In the genomic region with DNA sequence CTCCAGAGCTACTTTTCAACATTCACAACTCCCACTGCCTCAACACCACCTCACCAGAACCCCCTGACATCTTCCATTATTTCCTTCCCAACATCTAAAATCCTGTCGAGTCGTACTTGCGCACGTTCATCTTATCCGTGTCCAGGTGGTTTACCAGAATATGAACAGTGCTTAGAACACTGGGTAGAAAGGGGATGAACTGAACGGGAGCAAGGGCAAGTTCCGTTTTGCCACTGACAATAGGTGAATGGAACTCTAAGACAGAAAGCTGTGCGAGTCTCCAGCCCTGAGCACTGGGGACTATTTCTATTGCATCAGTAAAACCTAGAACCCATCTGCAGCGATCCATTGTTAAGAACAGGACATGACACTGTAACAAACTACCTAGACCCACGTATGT, we compare ENCODE assay signal across 7 mouse cellular contexts. TPM values are rescaled to one million over a fixed set of nuclear protein-coding genes. Genes with fewer than 3 reads are reported as not detected.
A peak's percentile ranks its signal among the peaks of the same experiment; 100 is the strongest.
DNase-seq lines count a peak whose midpoint lies in the region; ATAC-seq lines count a peak whose summit lies in the region.

No protein-coding gene starts in this region.

- no peaks in the 10 kb centered on the region for H3K27me3 ChIP-seq in lung, embryonic 16.5 days (ENCODE audit: control insufficient read depth, insufficient read depth, low read depth, low read length)
- H3K27me3 ChIP-seq in embryonic facial prominence, embryonic 15.5 days: no peaks in the 10 kb centered on the region
- no peaks in the 10 kb centered on the region for H3K27me3 ChIP-seq in limb, embryonic 11.5 days (ENCODE audit: control insufficient read depth, insufficient read depth, low read length)
- H3K27me3 ChIP-seq in stomach, embryonic 14.5 days (ENCODE audit: control insufficient read depth, insufficient read depth, low read length): no peaks in the 10 kb centered on the region

- peak overlapping the region; percentile 89 for H3K9ac ChIP-seq in lung, embryonic 16.5 days (ENCODE audit: low read length)
- H3K9ac ChIP-seq in embryonic facial prominence, embryonic 15.5 days: peak overlapping the region; percentile 90
- peak overlapping the region; percentile 91 for H3K9ac ChIP-seq in limb, embryonic 11.5 days (ENCODE audit: low read length)
- peak overlapping the region; percentile 86 for H3K9ac ChIP-seq in stomach, embryonic 14.5 days (replicated peaks; ENCODE audit: low read depth, low read length)

- H3K4me1 ChIP-seq in lung, embryonic 16.5 days (replicated peaks; ENCODE audit: control insufficient read depth, insufficient read depth, low read length): peaks cover 20% of the 10 kb centered on the region
- H3K4me1 ChIP-seq in embryonic facial prominence, embryonic 15.5 days: peaks cover 20% of the 10 kb centered on the region
- H3K4me1 ChIP-seq in limb, embryonic 11.5 days (ENCODE audit: control insufficient read depth, insufficient read depth, low read length): peaks cover 7% of the 10 kb centered on the region; the same call in 1 of the 2 replicates
- H3K4me1 ChIP-seq in stomach, embryonic 14.5 days (ENCODE audit: control insufficient read depth, insufficient read depth, low read length): peaks cover 15% of the 10 kb centered on the region

- H3K4me2 ChIP-seq in lung, embryonic 16.5 days (ENCODE audit: low read depth, low read length): peak overlapping the region; percentile 67
- peak overlapping the region; percentile 78 for H3K4me2 ChIP-seq in embryonic facial prominence, embryonic 15.5 days (replicated peaks)
- H3K4me2 ChIP-seq in limb, embryonic 11.5 days (ENCODE audit: low read depth, severe bottlenecking): peak overlapping the region; percentile 77
- peak overlapping the region; percentile 87 for H3K4me2 ChIP-seq in stomach, embryonic 14.5 days (replicated peaks; ENCODE audit: low read depth, low read length)

- no peak for DNase-seq in lung, postnatal 10 days
- no peak for DNase-seq in limb, embryonic 11.5 days (ENCODE audit: low spot score)
- no peak for DNase-seq in urinary bladder, postnatal 4 days (ENCODE audit: low spot score in 2 of 2)
- no peak for DNase-seq in thymus, postnatal 14 days

- 14% methylated on average over 10 of the region's 10 CpGs for WGBS in lung, embryonic 16.5 days
- WGBS in embryonic facial prominence, embryonic 15.5 days: 20% methylated on average over 10 of the region's 10 CpGs
- 30% methylated on average over 10 of the region's 10 CpGs for WGBS in limb, embryonic 11.5 days
- 21% methylated on average over 10 of the region's 10 CpGs for WGBS in stomach, embryonic 14.5 days

- ATAC-seq in lung, embryonic 16.5 days (ENCODE audit: low read depth): no peak
- no peak for ATAC-seq in embryonic facial prominence, embryonic 15.5 days (ENCODE audit: insufficient number of reproducible peaks, low FRiP score, low TSS enrichment, low read depth)
- ATAC-seq in limb, embryonic 11.5 days (ENCODE audit: insufficient number of reproducible peaks, low FRiP score, low TSS enrichment, low read depth): no peak
- no peak for ATAC-seq in stomach, embryonic 14.5 days (ENCODE audit: insufficient number of reproducible peaks, insufficient read depth, low FRiP score, low read depth)

- H3K9me3 ChIP-seq in lung, embryonic 16.5 days (ENCODE audit: control insufficient read depth, low read length): no peaks in the 10 kb centered on the region
- no peaks in the 10 kb centered on the region for H3K9me3 ChIP-seq in embryonic facial prominence, embryonic 15.5 days (replicated peaks)
- H3K9me3 ChIP-seq in limb, embryonic 11.5 days (ENCODE audit: control insufficient read depth, low read length): no peaks in the 10 kb centered on the region
- no peaks in the 10 kb centered on the region for H3K9me3 ChIP-seq in stomach, embryonic 14.5 days (ENCODE audit: control insufficient read depth, low read depth, low read length)

- H3K36me3 ChIP-seq in lung, embryonic 16.5 days (ENCODE audit: control insufficient read depth, insufficient read depth, low read length): no peaks in the 10 kb centered on the region
- no peaks in the 10 kb centered on the region for H3K36me3 ChIP-seq in embryonic facial prominence, embryonic 15.5 days
- H3K36me3 ChIP-seq in limb, embryonic 11.5 days (ENCODE audit: control insufficient read depth, insufficient read depth, low read length): no peaks in the 10 kb centered on the region
- no peaks in the 10 kb centered on the region for H3K36me3 ChIP-seq in stomach, embryonic 14.5 days (ENCODE audit: control insufficient read depth, insufficient read depth, low read length)

- peak overlapping the region; percentile 88 for H3K4me3 ChIP-seq in lung, embryonic 16.5 days (ENCODE audit: low read length)
- peak overlapping the region; percentile 78 for H3K4me3 ChIP-seq in embryonic facial prominence, embryonic 15.5 days (replicated peaks)
- peak overlapping the region; percentile 70 for H3K4me3 ChIP-seq in limb, embryonic 11.5 days (ENCODE audit: low read depth, low read length)
- H3K4me3 ChIP-seq in stomach, embryonic 14.5 days (ENCODE audit: low read depth, low read length): peak overlapping the region; percentile 70

- H3K27ac ChIP-seq in lung, embryonic 16.5 days (ENCODE audit: low read length): no peak overlapping the region
- H3K27ac ChIP-seq in embryonic facial prominence, embryonic 15.5 days (replicated peaks): no peak overlapping the region
- H3K27ac ChIP-seq in limb, embryonic 11.5 days (replicated peaks; ENCODE audit: low read depth, low read length): no peak overlapping the region
- no peak overlapping the region for H3K27ac ChIP-seq in stomach, embryonic 14.5 days (ENCODE audit: low read length)

RNA-seq across cellular contexts. Expression of a gene that starts 0.7 kb away (rescaled TPM):
- 13.8 and 15.8 TPM in 2 replicates for polyA plus RNA-seq in lung, embryonic 16.5 days (2015; fragmentation: Nextera tagmentation; extraction: Ambion mirVana)
- polyA plus RNA-seq in embryonic facial prominence, embryonic 15.5 days (2015; fragmentation: Nextera tagmentation; extraction: Ambion mirVana): 16.0 and 19.0 TPM in 2 replicates
- 30.4 and 33.2 TPM in 2 replicates for polyA plus RNA-seq in limb, embryonic 11.5 days (2014; fragmentation: Nextera tagmentation; extraction: Ambion mirVana)
- polyA plus RNA-seq in stomach, embryonic 14.5 days (2014; fragmentation: Nextera tagmentation; extraction: Ambion mirVana): 35.0 and 35.1 TPM in 2 replicates
